Mouse (Mus musculus) cerebellum, adult 2 months (tissue): ENCODE measurements at regions not wholly inside any gene's neighbourhood (a gene's known extent, or its start where the extent isn't known, plus 50 kb on each side); places are given as distances from the start of the nearest gene placed in this dataset.
"Not testable (repeated sequence)": the region's sequence is repeated elsewhere in the genome, so short reads cannot be mapped to it uniquely, and the experiment has no call there.

ENCODE experiments used
- CTCF ChIP-seq: fragments of 200-500 bp; IDR thresholded peaks from 2 replicates; pipeline ENCODE4 v1.5.1; 2011; ENCODE audit warnings: low read depth, mild to moderate bottlenecking, control low read depth, low read length, moderate library complexity, borderline replicate concordance; ENCODE audit not compliant: insufficient read depth
- POLR2A ChIP-seq: fragments of 200-500 bp; IDR thresholded peaks from 2 replicates; pipeline ENCODE4 v1.6.1; 2011; ENCODE audit warnings: low read length, control low read depth, borderline replicate concordance; ENCODE audit not compliant: insufficient read depth

GRCm38 (mm10) chr12:117343605-117344004, 172.7 kb upstream of the Rapgef5 start:
- not testable (repeated sequence) for TF ChIP-seq POLR2A, CTCF
